Mouse (Mus musculus) macrophage (primary cell): ENCODE data around the gene Cacna2d3. TPM values are rescaled to one million over a fixed set of nuclear protein-coding genes. Genes with fewer than 3 reads are reported as not detected.

Source experiments
- H3K27ac ChIP-seq: fragments of 350-480 bp; formaldehyde crosslinking; 2 replicates; pipeline ENCODE4 v1.9.0; 2021
- H3K36me3 ChIP-seq: fragments of 350-480 bp; formaldehyde crosslinking; 2 replicates; pipeline ENCODE4 v1.9.0; 2021; ENCODE audit errors: inconsistent target
- H3K4me3 ChIP-seq: fragments of 350-480 bp; formaldehyde crosslinking; 2 replicates; pipeline ENCODE4 v1.9.0; 2021; ENCODE audit errors: inconsistent target
- H3K79me2 ChIP-seq: fragments of 350-480 bp; formaldehyde crosslinking; 2 replicates; pipeline ENCODE4 v1.9.0; 2021; ENCODE audit errors: inconsistent target
- WGBS: methylation state at CpG from one replicate; pipeline ENCODE4 v1.1.7; 2026; ENCODE audit warnings: inconsistent platforms; ENCODE audit not compliant: missing documents; 5-methylcytosine and 5-hydroxymethylcytosine counted together
- polyA plus RNA-seq: library from polyadenylated mRNA; stranded (reverse); fragments of 250-400 nt; gene quantifications from 3 replicates; pipeline ENCODE4 v1.2.4, GENCODE M21; 2018; ENCODE audit warnings: inconsistent platforms
- total RNA-seq, 78 experiments: library from RNA; depleted of rRNA; stranded (reverse); fragments of 250-400 nt; gene quantifications; 1 replicate in 9 of 78; 2 replicates in 24 of 78; 3 replicates in 43 of 78; 4 replicates in 2 of 78; pipeline ENCODE4 v1.2.4; 2018; ENCODE audit warnings: inconsistent platforms in 56 of 78

The Cacna2d3 gene
- total RNA-seq (2018; cell fraction: chromatin; rRNA removed): not detected
- not detected for total RNA-seq (2018; cell fraction: cytosol; rRNA removed)
- not detected for total RNA-seq (2018; cell fraction: nucleus; rRNA removed)
- polyA plus RNA-seq: not detected in 3 replicates

GRCm38 (mm10) chr14:29721488-29722385 lies at the start of gene Cacna2d3:
Gene Cacna2d3, minus strand, starts transcription at chr14:29721864.
- 2% methylated on average over 62 of the region's 109 CpGs for WGBS
- H3K79me2 ChIP-seq: no peaks in the 10 kb centered on the region
- H3K27ac ChIP-seq: no peak within 1 kb of the TSS
- H3K36me3 ChIP-seq: no peaks in the 10 kb centered on the region
- H3K4me3 ChIP-seq: no peak within 1 kb of the TSS

DNA sequence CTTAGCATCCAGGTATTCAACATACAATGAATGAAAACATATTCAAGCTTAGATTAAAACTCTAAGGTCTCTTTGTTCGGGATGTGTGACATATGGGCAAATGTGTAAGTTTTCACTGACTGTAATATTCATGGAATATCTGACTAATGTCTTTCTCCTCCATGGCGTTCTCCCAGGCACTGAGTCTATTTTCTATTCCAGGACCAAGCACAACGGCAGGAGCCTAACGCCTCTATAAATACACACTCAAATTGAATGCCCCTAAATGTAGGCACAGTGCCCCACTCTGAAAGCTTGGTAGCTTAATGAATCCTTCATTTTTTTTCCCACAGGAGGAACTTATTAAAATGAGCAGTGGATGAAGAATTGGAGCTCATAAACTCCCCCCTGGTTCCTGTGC lies 47.8 kb upstream of the Cacna2d3 start:
- 91% methylated on average over 4 of the region's 4 CpGs for WGBS
- Histone ChIP-seq H3K36me3 (no peaks in the 10 kb centered on the region), H3K27ac (no peak overlapping the region), H3K4me3 (no peak overlapping the region), H3K79me2 (no peaks in the 10 kb centered on the region)

DNA sequence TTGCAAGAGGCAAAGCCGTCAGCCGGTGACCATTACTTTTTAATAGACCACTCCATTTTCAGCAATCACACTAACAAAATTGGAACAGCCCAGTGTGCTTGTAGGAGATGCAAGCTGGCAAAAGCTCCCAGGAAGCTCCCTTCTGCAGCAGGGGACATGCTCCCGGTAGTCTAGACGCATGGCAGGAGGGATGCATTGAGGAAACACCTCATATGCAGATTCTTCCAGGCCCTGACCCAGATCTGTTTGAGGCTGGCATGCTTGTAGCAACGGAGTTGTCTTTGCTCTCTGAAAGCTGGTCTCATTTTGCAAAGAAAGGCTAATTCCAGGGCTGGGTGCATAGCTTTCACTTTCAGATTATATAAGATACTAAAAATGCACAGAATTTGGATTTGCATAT lies 31.2 kb upstream of the Cacna2d3 start:
- no peak overlapping the region for H3K4me3 ChIP-seq
- H3K79me2 ChIP-seq: no peaks in the 10 kb centered on the region
- 92% methylated on average over 5 of the region's 5 CpGs for WGBS
- H3K36me3 ChIP-seq: no peaks in the 10 kb centered on the region
- no peak overlapping the region for H3K27ac ChIP-seq

DNA sequence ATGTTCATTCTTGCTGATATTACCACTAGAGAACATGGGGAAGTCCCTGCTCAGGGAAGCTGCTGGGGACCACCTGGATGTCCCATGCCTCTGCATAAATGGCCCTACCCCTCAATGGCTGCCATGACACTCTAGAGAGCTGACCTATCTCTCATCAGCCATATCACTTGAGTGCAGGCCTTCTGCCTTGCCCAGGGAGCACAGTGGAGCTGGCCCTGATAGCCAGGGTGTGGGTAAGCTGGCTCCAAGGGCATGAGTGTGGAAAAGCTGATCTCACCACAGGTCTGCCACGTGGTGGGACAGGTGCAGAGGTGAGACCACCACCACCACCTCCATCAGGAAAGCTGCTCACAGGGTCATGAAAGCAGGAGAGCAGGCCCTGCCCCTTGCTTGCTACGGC lies 17.1 kb upstream of the Cacna2d3 start:
- H3K27ac ChIP-seq: no peak overlapping the region
- WGBS: 69% methylated on average over 2 of the region's 2 CpGs
- H3K36me3 ChIP-seq: no peaks in the 10 kb centered on the region
- no peaks in the 10 kb centered on the region for H3K79me2 ChIP-seq
- H3K4me3 ChIP-seq: no peak overlapping the region

DNA sequence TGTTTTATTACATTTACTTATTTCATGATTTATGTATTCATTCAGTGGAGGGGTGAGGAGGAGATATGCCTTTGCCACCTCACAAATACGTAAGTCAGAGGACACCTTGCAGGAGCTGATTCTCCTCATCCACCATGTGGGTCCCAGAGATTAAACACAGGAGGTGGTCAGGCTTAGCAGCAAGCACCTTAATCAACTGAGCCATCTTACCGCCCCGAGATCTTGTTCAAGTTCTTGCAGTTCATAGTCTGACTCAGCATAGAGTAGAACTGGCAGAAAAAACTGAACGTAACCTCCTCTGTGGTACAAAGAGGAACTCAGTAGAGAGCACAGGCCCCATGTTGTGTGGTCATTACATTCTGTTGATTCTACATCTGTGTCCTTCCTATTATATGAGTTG lies 8.6 kb upstream of the Cacna2d3 start:
- Histone ChIP-seq H3K4me3 (no peak overlapping the region), H3K79me2 (no peaks in the 10 kb centered on the region), H3K36me3 (no peaks in the 10 kb centered on the region), H3K27ac (no peak overlapping the region)
- 69% methylated on average over 4 of the region's 4 CpGs for WGBS

DNA sequence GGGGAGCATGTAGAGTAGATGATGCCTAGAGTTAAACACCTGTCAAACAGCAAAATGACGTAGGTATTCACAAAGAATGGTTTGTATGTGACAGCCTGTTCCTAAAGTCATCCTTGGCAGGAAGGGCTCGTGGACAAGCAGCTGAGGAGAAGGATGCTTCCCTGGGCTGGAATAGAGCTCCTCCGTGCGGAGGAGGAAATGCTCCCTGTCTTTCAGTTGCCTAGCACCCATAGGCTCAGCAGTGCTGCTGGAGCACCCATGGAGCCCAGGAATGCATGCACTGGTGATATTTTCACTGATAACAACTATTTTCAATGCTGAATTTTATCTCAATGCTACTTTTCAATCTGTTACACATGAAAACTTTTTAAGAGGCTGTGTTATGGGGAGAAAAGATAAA lies 7.3 kb upstream of the Cacna2d3 start:
- 77% methylated on average over 4 of the region's 4 CpGs for WGBS
- no peaks in the 10 kb centered on the region for H3K36me3 ChIP-seq
- no peaks in the 10 kb centered on the region for H3K79me2 ChIP-seq
- no peak overlapping the region for H3K4me3 ChIP-seq
- no peak overlapping the region for H3K27ac ChIP-seq

- WGBS: 87% methylated on average over 9 of the region's 9 CpGs
- H3K36me3 ChIP-seq: no peaks in the 10 kb centered on the region
- no peak overlapping the region for H3K27ac ChIP-seq
- H3K79me2 ChIP-seq: no peaks in the 10 kb centered on the region
- H3K4me3 ChIP-seq: no peak overlapping the region
Observed at GRCm38 (mm10) chr14:29727596-29727995, 5.9 kb upstream of the Cacna2d3 start.

DNA sequence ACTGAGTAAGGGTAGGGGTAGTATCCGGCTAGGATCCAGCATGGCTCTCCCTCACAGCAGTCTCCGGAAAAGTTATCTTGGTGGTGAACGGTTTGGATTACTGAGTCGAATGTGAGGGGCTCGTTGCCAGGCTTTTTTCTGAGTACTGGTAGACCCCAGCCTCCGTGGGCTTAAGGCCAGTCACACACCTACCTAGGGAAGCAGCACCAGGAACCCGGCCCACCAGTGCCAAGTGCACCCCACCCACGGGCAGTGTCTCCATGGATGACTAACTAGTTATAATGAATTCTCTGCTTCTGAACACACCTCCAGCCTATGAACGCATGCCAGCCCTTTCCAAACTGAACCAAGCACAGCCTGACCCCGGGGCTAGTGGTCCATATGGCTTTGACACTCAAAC lies 1.6 kb upstream of the Cacna2d3 start:
- Histone ChIP-seq H3K4me3 (no peak overlapping the region), H3K36me3 (no peaks in the 10 kb centered on the region), H3K79me2 (no peaks in the 10 kb centered on the region), H3K27ac (no peak overlapping the region)
- WGBS: 13% methylated on average over 10 of the region's 10 CpGs

DNA sequence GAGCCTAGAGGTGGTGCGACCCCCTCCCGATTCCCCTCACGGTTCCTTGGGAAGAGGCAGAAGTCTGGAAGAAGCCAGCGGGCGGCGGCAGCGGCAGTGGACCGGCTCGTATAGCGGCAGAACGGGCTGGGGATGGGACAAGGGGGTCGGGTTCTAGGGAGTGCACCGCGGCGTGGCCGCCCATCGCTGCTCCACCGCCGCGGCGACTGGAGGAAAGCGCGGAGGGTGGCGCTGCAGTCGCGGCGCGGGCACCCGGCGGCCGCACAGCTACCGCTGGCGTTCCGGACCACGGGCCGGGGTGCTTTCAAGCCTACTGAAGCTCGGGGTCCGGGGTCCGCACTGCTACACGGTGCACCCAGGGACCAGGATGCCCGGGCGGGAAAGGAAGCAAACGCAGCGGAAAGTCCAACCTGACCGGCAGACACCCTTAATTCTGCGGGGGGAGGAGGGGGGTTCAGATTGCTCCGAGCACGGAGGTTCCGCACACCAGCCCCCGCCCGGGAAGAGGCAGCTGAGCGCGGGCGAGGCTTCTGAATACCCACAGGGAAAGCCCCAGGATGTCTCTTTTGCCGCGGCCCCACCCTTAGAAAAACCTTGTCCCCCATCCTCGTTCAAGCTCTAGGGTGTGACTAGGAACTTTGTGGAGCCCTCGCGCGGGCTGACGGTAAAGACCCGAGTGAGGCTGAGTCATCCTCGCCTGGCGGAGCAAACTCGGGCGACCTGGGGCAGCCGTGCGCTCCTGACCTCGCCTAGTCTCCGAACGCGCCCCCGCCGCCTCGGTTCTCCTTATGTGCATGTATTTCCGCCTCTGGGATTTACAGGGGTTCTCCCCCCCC lies 940 bp upstream of the Cacna2d3 start:
- H3K4me3 ChIP-seq: no peak overlapping the region

GRCm38 (mm10) chr14:29721131-29721487 lies 555 bp downstream of the Cacna2d3 start:
- WGBS: 3% methylated on average over 11 of the region's 11 CpGs
- H3K4me3 ChIP-seq: no peak overlapping the region

More for the DNA sequence above, 940 bp upstream of the Cacna2d3 start:
- no peaks in the 10 kb centered on the region for H3K36me3 ChIP-seq
- no peak overlapping the region for H3K27ac ChIP-seq
- WGBS: 2% methylated on average over 76 of the region's 76 CpGs
- H3K79me2 ChIP-seq: no peaks in the 10 kb centered on the region

DNA sequence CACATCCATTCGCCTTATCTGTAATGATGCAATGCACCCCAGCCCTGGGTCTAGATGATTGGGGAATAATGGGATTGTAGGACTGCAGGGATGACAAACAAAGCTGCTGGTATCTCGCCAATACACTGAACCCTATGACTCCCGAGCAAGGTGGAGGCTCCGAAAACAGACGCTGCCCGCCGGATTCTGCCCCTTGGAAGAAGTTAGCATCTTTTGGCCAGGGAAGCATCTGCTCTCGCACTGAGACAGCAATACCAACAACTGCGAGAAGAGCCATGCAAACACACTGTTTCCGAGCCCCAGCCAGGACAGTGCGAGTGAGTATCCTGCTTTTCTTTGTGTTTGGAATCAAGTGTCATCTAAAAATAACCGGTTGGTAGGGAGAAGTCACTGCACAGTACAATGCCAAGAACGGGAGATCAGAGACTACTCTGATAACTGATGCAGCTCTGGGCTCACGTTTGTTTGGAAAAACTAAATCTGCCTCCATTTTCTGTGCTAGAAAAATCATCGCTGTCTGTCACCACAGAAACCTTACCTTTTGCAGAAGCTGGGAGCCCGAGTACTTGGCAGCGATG lies 1.2 kb downstream of the Cacna2d3 start:
- Histone ChIP-seq H3K4me3 (no peak overlapping the region), H3K36me3 (no peaks in the 10 kb centered on the region), H3K79me2 (no peaks in the 10 kb centered on the region), H3K27ac (no peak overlapping the region)
- WGBS: 13% methylated on average over 17 of the region's 17 CpGs

More at GRCm38 (mm10) chr14:29721131-29721487, 555 bp downstream of the Cacna2d3 start:
- Histone ChIP-seq H3K36me3 (no peaks in the 10 kb centered on the region), H3K79me2 (no peaks in the 10 kb centered on the region), H3K27ac (no peak overlapping the region)

DNA sequence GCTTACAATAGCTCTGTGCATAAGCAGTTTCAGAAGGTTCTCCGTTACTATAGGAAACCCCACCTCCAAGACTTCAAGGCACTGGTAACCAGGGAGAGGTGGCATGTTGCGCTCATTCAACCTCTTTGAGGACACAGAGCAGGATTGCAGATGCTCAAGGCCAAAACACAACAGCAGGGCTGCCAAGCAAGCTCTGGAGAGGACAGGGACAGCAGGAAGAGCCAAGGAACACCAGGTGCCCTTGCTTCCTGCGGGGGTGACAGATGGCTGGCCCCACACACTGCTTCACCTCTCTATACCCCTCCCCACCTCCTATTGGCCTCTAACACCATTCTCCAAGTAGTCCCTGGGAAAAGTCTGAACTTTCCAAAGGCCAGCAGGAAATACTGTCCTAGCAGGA lies 9.0 kb downstream of the Cacna2d3 start:
- no peaks in the 10 kb centered on the region for H3K79me2 ChIP-seq
- no peak overlapping the region for H3K4me3 ChIP-seq
- no peak overlapping the region for H3K27ac ChIP-seq
- 77% methylated on average over 3 of the region's 3 CpGs for WGBS
- H3K36me3 ChIP-seq: no peaks in the 10 kb centered on the region

- H3K79me2 ChIP-seq: no peaks in the 10 kb centered on the region
- H3K36me3 ChIP-seq: no peaks in the 10 kb centered on the region
- H3K27ac ChIP-seq: no peak overlapping the region
- no peak overlapping the region for H3K4me3 ChIP-seq
- 56% methylated on average over 18 of the region's 18 CpGs for WGBS
Observed at GRCm38 (mm10) chr14:29707561-29708335, 13.9 kb downstream of the Cacna2d3 start.

- Histone ChIP-seq H3K4me3 (no peak overlapping the region), H3K36me3 (no peaks in the 10 kb centered on the region), H3K27ac (no peak overlapping the region), H3K79me2 (no peaks in the 10 kb centered on the region)
- WGBS: 78% methylated on average over 5 of the region's 5 CpGs
Observed at GRCm38 (mm10) chr14:29702762-29703161, 18.9 kb downstream of the Cacna2d3 start.
